Mouse (Mus musculus) embryonic facial prominence, embryonic 12.5 days (tissue): Measurements from ENCODE around the gene Ptpdc1. TPM values are rescaled to one million over a fixed set of nuclear protein-coding genes. Genes with fewer than 3 reads are reported as not detected.
A peak's percentile ranks its signal among the peaks of the same experiment; 100 is the strongest.

Source experiments
- ATAC-seq: fragments of 200-750 bp; cut with Nextera tagmentation; 2 replicates; pipeline ENCODE4 v1.8.0; 2017; ENCODE audit not compliant: insufficient number of reproducible peaks, insufficient read depth, low FRiP score, low TSS enrichment
- H3K27ac ChIP-seq: fragments of 300-500 bp; sonication (generic); 2 replicates; pipeline ENCODE4 v1.5.1; 2016; ENCODE audit warnings: mild to moderate bottlenecking
- H3K27me3 ChIP-seq: fragments of 300-500 bp; sonication (generic); 2 replicates; pipeline ENCODE4 v1.6.1; 2016; ENCODE audit warnings: mild to moderate bottlenecking, moderate library complexity
- H3K36me3 ChIP-seq: fragments of 300-500 bp; sonication (generic); 2 replicates; pipeline ENCODE4 v1.6.1; 2016; ENCODE audit warnings: mild to moderate bottlenecking
- H3K4me1 ChIP-seq: fragments of 300-500 bp; sonication (generic); 2 replicates; pipeline ENCODE4 v1.6.1; 2016
- H3K4me2 ChIP-seq: fragments of 300-500 bp; sonication (generic); replicated peaks from 2 replicates; pipeline ENCODE4 v1.6.1; 2016; ENCODE audit warnings: mild to moderate bottlenecking, moderate library complexity
- H3K4me3 ChIP-seq: fragments of 300-500 bp; sonication (generic); 2 replicates; pipeline ENCODE4 v1.5.1; 2016; ENCODE audit warnings: mild to moderate bottlenecking
- H3K9ac ChIP-seq: fragments of 300-500 bp; sonication (generic); 2 replicates; pipeline ENCODE4 v1.6.1; 2016; ENCODE audit warnings: mild to moderate bottlenecking, moderate library complexity
- H3K9me3 ChIP-seq: fragments of 300-500 bp; sonication (generic); 2 replicates; pipeline ENCODE4 v1.6.1; 2016; ENCODE audit warnings: mild to moderate bottlenecking, moderate library complexity
- WGBS: fragments of 180-500 bp; shearing (Covaris S2); methylation state at CpG from one replicate; pipeline ENCODE4 v1.1.7; 2016; 5-methylcytosine and 5-hydroxymethylcytosine counted together
- polyA plus RNA-seq: library from polyadenylated mRNA; unstranded; fragments of >200 nt; fragmentation: Nextera tagmentation; extraction: Ambion mirVana; gene quantifications from 2 replicates; pipeline ENCODE4 v1.2.1, GENCODE M21; 2016

Gene Ptpdc1
- polyA plus RNA-seq = 23.5 and 25.3 TPM in 2 replicates

DNA sequence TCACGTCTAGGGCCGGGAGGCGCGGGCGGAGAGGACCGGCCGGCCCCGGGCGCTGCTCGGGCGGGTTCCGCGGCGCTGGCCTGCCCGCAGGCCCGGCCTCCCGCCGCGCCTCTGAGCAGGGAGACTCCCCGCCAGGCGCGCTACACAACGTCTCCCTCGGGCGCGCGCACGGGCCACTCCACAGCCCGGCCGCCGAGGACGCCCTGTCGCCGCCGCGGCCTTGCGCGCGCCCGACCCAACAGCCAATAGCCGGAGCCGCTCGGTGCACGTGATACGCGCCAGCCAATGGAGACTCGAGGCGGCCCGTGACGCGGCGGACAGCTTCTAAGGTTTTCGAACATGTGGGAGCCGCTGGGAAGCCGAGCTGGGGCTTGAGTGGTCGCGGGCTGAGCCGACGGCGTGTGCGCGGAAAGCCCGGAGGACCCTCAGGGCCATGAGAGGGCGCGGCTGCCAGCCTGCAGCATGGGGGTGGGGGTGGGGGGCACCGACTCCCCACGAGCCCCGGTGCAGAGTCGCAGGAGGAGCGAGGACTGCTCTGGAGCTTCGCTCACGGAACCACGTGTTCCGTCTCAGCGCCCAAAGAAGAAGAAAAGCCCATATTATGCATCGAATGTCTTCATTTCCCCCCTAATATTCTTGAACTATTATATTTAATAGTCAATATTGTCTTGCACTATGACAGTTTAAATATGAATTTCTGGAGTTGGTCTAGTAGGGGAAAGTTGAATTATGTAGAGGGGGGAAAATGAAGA, at the start of gene Ptpdc1:
TSS of gene Ptpdc1 (minus strand) at position 232 of the 752 bp plus-strand sequence.
- peak within 1 kb of the TSS; percentile 83 for H3K27ac ChIP-seq
- no peaks in the 10 kb centered on the region for H3K36me3 ChIP-seq
- H3K9me3 ChIP-seq = no peaks in the 10 kb centered on the region
- H3K4me3 ChIP-seq = peak within 1 kb of the TSS; percentile 63
- ATAC-seq = peak; percentile 96
- H3K4me2 ChIP-seq = peak within 1 kb of the TSS; percentile 70
- 3% methylated on average over 76 of the region's 76 CpGs for WGBS
- 0 out of 2 replicates have a peak, but pooled peaks cover 7% of the 10 kb centered on the region for H3K4me1 ChIP-seq
- H3K27me3 ChIP-seq = 0 out of 2 replicates have a peak, but pooled peaks cover 3% of the 10 kb centered on the region
- H3K9ac ChIP-seq = peak within 1 kb of the TSS; percentile 84

DNA sequence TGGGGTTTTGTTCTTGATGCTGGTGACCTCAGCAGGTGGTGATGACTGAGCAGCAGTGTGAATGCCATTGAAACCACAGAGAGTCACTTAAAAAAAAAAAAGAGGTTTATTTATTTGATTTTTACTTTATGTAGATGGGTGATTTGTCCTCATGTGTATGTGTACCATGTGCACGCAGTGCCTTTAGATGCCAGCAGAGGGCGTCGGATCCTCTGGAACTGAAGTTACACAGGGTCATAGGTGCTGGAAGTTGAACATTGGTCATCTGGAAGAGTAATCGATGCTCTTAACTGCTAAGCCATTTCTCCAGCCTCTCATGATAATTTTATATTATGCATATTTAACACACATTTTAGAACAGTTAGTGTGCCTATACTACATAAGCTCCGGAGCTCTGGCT, 49.1 kb upstream of the Ptpdc1 start:
- Histone ChIP-seq H3K27ac (no peak overlapping the region), H3K9ac (no peak overlapping the region), H3K36me3 (no peaks in the 10 kb centered on the region), H3K27me3 (peaks cover 54% of the 10 kb centered on the region), H3K4me2 (no peak overlapping the region), H3K9me3 (no peaks in the 10 kb centered on the region), H3K4me1 (peaks cover 14% of the 10 kb centered on the region), H3K4me3 (no peak overlapping the region)
- 83% methylated on average over 5 of the region's 5 CpGs for WGBS
- no peak for ATAC-seq

- H3K27ac ChIP-seq = peak overlapping the region; percentile 50
- peak overlapping the region; percentile 24 for H3K4me3 ChIP-seq
- WGBS = 1% methylated on average over 24 of the region's 24 CpGs
- peak overlapping the region; percentile 20 for H3K9ac ChIP-seq
- peaks cover 64% of the 10 kb centered on the region for H3K27me3 ChIP-seq
- H3K9me3 ChIP-seq = no peaks in the 10 kb centered on the region
- H3K36me3 ChIP-seq = no peaks in the 10 kb centered on the region
- H3K4me2 ChIP-seq = peak overlapping the region; percentile 42
- H3K4me1 ChIP-seq = peaks cover 23% of the 10 kb centered on the region
- no peak; the same call in 1 of the 2 replicates for ATAC-seq
Observed at GRCm38 (mm10) chr13:48672312-48672840, 46.9 kb upstream of the Ptpdc1 start.

- 0 out of 2 replicates have a peak, but pooled peaks have one; percentile 62 for ATAC-seq
- Histone ChIP-seq H3K4me2 (peak overlapping the region; percentile 78), H3K9me3 (no peaks in the 10 kb centered on the region), H3K27me3 (peaks cover 84% of the 10 kb centered on the region), H3K4me1 (peaks cover 34% of the 10 kb centered on the region), H3K36me3 (0 out of 2 replicates have a peak, but pooled peaks cover 2% of the 10 kb centered on the region), H3K27ac (peak overlapping the region; percentile 82), H3K4me3 (peak overlapping the region; percentile 31), H3K9ac (peak overlapping the region; percentile 50)
- WGBS = under 1% methylated on average over 34 of the region's 34 CpGs
Observed at GRCm38 (mm10) chr13:48668976-48669534, 43.6 kb upstream of the Ptpdc1 start.

GRCm38 (mm10) chr13:48668091-48668975, 42.9 kb upstream of the Ptpdc1 start:
- WGBS = 1% methylated on average over 33 of the region's 33 CpGs
- Histone ChIP-seq H3K9me3 (no peaks in the 10 kb centered on the region), H3K9ac (peak overlapping the region; percentile 50), H3K4me1 (peaks cover 34% of the 10 kb centered on the region), H3K4me2 (peak overlapping the region; percentile 78), H3K4me3 (peak overlapping the region; percentile 31), H3K27ac (peak overlapping the region; percentile 82), H3K36me3 (0 out of 2 replicates have a peak, but pooled peaks cover 2% of the 10 kb centered on the region), H3K27me3 (peaks cover 89% of the 10 kb centered on the region)
- ATAC-seq = no peak

DNA sequence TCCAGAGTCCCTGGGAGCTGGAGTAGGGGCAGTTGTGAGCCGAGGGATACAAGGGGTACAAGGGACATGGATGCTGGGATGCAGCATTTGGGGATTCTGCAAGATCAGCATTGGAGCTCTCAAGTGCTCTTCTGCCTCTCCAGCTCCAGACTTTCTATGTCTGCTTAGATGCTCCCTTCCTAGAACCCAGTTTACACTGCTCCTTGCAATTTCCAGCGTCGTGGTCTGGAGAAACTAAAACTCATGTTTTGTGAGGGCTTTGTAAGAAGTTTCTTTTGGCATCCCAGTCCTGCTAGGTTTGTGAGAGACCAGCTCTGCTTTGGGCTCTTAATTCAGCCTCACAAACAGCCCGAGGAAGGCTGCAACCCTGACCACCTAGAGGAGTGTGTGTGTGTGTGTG, 42.0 kb upstream of the Ptpdc1 start:
- peaks cover 88% of the 10 kb centered on the region for H3K27me3 ChIP-seq
- no peak for ATAC-seq
- peak overlapping the region; percentile 78 for H3K4me2 ChIP-seq
- H3K9me3 ChIP-seq = no peaks in the 10 kb centered on the region
- 0 out of 2 replicates have a peak overlapping the region, but pooled peaks have one; percentile 15 for H3K9ac ChIP-seq
- peak overlapping the region; percentile 50; the same call in 1 of the 2 replicates for H3K27ac ChIP-seq
- H3K4me3 ChIP-seq = peak overlapping the region; percentile 19
- peaks cover 30% of the 10 kb centered on the region for H3K4me1 ChIP-seq
- H3K36me3 ChIP-seq = 0 out of 2 replicates have a peak, but pooled peaks cover 2% of the 10 kb centered on the region
- WGBS = 5% methylated on average over 4 of the region's 4 CpGs

GRCm38 (mm10) chr13:48665656-48666597, 40.5 kb upstream of the Ptpdc1 start:
- WGBS = 4% methylated on average over 58 of the region's 58 CpGs
- Histone ChIP-seq H3K9ac (peak overlapping the region; percentile 80), H3K27ac (peak overlapping the region; percentile 46; the same call in 1 of the 2 replicates), H3K27me3 (peaks cover 90% of the 10 kb centered on the region), H3K36me3 (0 out of 2 replicates have a peak, but pooled peaks cover 2% of the 10 kb centered on the region), H3K9me3 (no peaks in the 10 kb centered on the region), H3K4me3 (peak overlapping the region; percentile 61), H3K4me1 (peaks cover 30% of the 10 kb centered on the region; the same call in 1 of the 2 replicates), H3K4me2 (peak overlapping the region; percentile 78)
- no peak for ATAC-seq

GRCm38 (mm10) chr13:48664916-48665655, 39.6 kb upstream of the Ptpdc1 start:
- 0 out of 2 replicates have a peak, but pooled peaks cover 2% of the 10 kb centered on the region for H3K36me3 ChIP-seq
- H3K4me2 ChIP-seq = peak overlapping the region; percentile 78
- H3K4me3 ChIP-seq = peak overlapping the region; percentile 61
- 1% methylated on average over 39 of the region's 39 CpGs for WGBS
- H3K9me3 ChIP-seq = no peaks in the 10 kb centered on the region
- H3K27me3 ChIP-seq = peaks cover 92% of the 10 kb centered on the region
- H3K27ac ChIP-seq = peak overlapping the region; percentile 81
- no peak for ATAC-seq
- H3K4me1 ChIP-seq = peaks cover 35% of the 10 kb centered on the region
- H3K9ac ChIP-seq = peak overlapping the region; percentile 80

- peaks cover 94% of the 10 kb centered on the region for H3K27me3 ChIP-seq
- peak overlapping the region; percentile 61 for H3K4me3 ChIP-seq
- H3K9ac ChIP-seq = peak overlapping the region; percentile 80
- 0 out of 2 replicates have a peak, but pooled peaks cover 2% of the 10 kb centered on the region for H3K36me3 ChIP-seq
- H3K9me3 ChIP-seq = no peaks in the 10 kb centered on the region
- peak overlapping the region; percentile 81 for H3K27ac ChIP-seq
- H3K4me2 ChIP-seq = peak overlapping the region; percentile 78
- peaks cover 35% of the 10 kb centered on the region for H3K4me1 ChIP-seq
- WGBS = 5% methylated on average over 7 of the region's 7 CpGs
- ATAC-seq = no peak
Observed at GRCm38 (mm10) chr13:48663988-48664339, 38.5 kb upstream of the Ptpdc1 start.
